20 mouse cellular contexts compared by ENCODE assay signal in genomic region chr8:95146044-95146745, GRCm38 (mm10). TPM values are rescaled to one million over a fixed set of nuclear protein-coding genes. Genes with fewer than 3 reads are reported as not detected.
DNase-seq lines count a peak whose midpoint lies in the region; ATAC-seq lines count a peak whose summit lies in the region.
"Had no signal": no experiment of that assay in that cellular context is flagged by ENCODE, and none has a peak within 500 bp of the region (broad histone marks: within the 10 kb centered on the region; RNA-seq: fewer than 3 reads in every experiment).

No protein-coding gene starts in this region.

- H3K36me3 ChIP-seq in intestine, embryonic 14.5 days (ENCODE audit: control insufficient read depth, insufficient read depth, low read length): no peaks in the 10 kb centered on the region
- H3K36me3 ChIP-seq: heart, embryonic 13.5 days; liver, embryonic 15.5 days had no signal

- 0 out of 2 replicates have a peak, but pooled peaks have one; percentile 11 for ATAC-seq in intestine, embryonic 14.5 days (replicated peaks; ENCODE audit: low FRiP score, low TSS enrichment, low read depth)
- no peak for ATAC-seq in granulocyte monocyte progenitor cell, adult 5-6 weeks (replicated peaks; ENCODE audit: poor library complexity, severe bottlenecking)
- ATAC-seq: forebrain, embryonic 14.5 days; hindbrain, postnatal 0 days; midbrain, embryonic 16.5 days had no signal

- H3K4me1 ChIP-seq in intestine, embryonic 14.5 days (replicated peaks; ENCODE audit: control insufficient read depth, insufficient read depth, low read length): peaks cover 19% of the 10 kb centered on the region

- no peak overlapping the region for H3K27ac ChIP-seq in intestine, embryonic 14.5 days (ENCODE audit: low read depth)
- H3K27ac ChIP-seq: heart, embryonic 13.5 days; hindbrain, postnatal 0 days; left cerebral cortex, adult 2 months; liver, embryonic 15.5 days had no signal

- peak; percentile 74 to 77 for DNase-seq in adrenal gland, adult (ENCODE audit: inconsistent age in 2 of 2, low spot score in 1 of 2)
- DNase-seq in adrenal gland, adult 8-10 months: no peak
- peak; percentile 50 for DNase-seq in kidney, postnatal 14 days
- DNase-seq in kidney, postnatal 4 days: no peak
- DNase-seq in intestine, embryonic 14.5 days (ENCODE audit: low spot score): no peak
- DNase-seq in lung, postnatal 14 days: peak; percentile 23
- no peak for DNase-seq in cerebellum, adult 11 months
- DNase-seq: cerebellum, postnatal 36 days; heart, postnatal 36 days; right cerebral cortex, adult 18-20 months; thymus, adult 2 months had no signal

- no peak overlapping the region for H3K4me3 ChIP-seq in intestine, embryonic 14.5 days (ENCODE audit: low read depth, low read length)
- H3K4me3 ChIP-seq: erythroblast, embryonic 14.5 days; heart, embryonic 13.5 days; left cerebral cortex, adult 2 months; liver, embryonic 15.5 days had no signal

- no peaks in the 10 kb centered on the region for H3K27me3 ChIP-seq in intestine, embryonic 14.5 days (replicated peaks; ENCODE audit: control insufficient read depth, insufficient read depth, low read length)
- H3K27me3 ChIP-seq: CH12.LX; heart, embryonic 13.5 days had no signal

- H3K9me3 ChIP-seq in intestine, embryonic 14.5 days (ENCODE audit: control insufficient read depth, low read length): no peaks in the 10 kb centered on the region
- H3K9me3 ChIP-seq: heart, embryonic 13.5 days; liver, embryonic 15.5 days had no signal

- no peak overlapping the region for H3K4me2 ChIP-seq in intestine, embryonic 14.5 days (ENCODE audit: low read length)
- H3K4me2 ChIP-seq: heart, embryonic 13.5 days; liver, embryonic 15.5 days had no signal

- WGBS in intestine, embryonic 14.5 days: 39% methylated on average over 2 of the region's 2 CpGs

- no peak overlapping the region for H3K9ac ChIP-seq in intestine, embryonic 14.5 days (ENCODE audit: low read length)
- H3K9ac ChIP-seq: heart, embryonic 13.5 days; liver, embryonic 15.5 days had no signal

RNA-seq across cellular contexts. Expression of gene Kifc3, which starts 56.4 kb away (rescaled TPM):
- total RNA-seq in adrenal gland, adult 8-10 months (2022): 100 to 1,000 TPM; 165 to 259 (median 182) TPM
- polyA plus RNA-seq in intestine, embryonic 14.5 days (2014; fragmentation: Nextera tagmentation; extraction: Ambion mirVana): 11.6 and 21.6 TPM in 2 replicates
- 0.26 and 1.1 TPM in 2 replicates for total RNA-seq in granulocyte monocyte progenitor cell, adult 5-6 weeks (2014; fragmentation: Nextera tagmentation)
- 3.2 and 4.1 TPM in 2 replicates for total RNA-seq in granulocyte monocyte progenitor cell, adult 5-6 weeks (2017)

Comparison
In these comparisons a context has a peak if more than half of its experiments do, and no peak if none do; other contexts are left out.
1. DNase-seq: peak in adrenal gland, adult (2 of 2), kidney, postnatal 14 days (single experiment) and lung, postnatal 14 days (single experiment); none in adrenal gland, adult 8-10 months (single experiment), kidney, postnatal 4 days (0 of 2), intestine, embryonic 14.5 days (single experiment) and cerebellum, adult 11 months (single experiment).
2. RNA of gene Kifc3, which starts 56.4 kb away (total RNA-seq): 165 to 259 TPM in adrenal gland, adult 8-10 months; 0.26 to 4.1 TPM in granulocyte monocyte progenitor cell, adult 5-6 weeks; every median in the first group is over 10 times any median in the second.